Mouse (Mus musculus): ENCODE results near the gene 9530003J23Rik. TPM values are rescaled to one million over a fixed set of nuclear protein-coding genes. Genes with fewer than 3 reads are reported as not detected.
"Not testable (repeated sequence)": the region's sequence is repeated elsewhere in the genome, so short reads cannot be mapped to it uniquely, and the experiment has no call there.

The 9530003J23Rik gene
- not detected in 2 replicates for polyA plus RNA-seq (2012; rRNA removed)

DNA sequence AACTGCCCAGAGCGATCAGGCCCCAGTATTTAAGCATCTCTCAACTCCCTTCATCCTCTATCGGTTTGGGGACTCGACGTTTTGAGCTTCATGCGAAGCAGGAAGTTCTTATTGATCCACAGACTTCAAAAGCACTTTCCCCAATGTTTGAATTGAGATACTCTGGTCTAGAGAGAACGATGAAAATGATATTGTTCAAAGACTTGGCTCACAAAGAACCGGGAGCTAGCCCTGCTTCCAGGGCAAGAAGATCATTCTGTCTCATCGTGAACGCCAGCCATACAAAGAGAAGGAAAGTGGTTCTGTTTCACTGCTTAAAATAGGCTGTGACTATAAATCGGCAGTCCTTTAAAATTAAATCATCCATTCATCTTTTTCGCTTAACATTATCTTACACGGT is at the start of gene 9530003J23Rik:
TSS of gene 9530003J23Rik (minus strand) at position 101 of the 400 bp plus-strand sequence.
- no peak for DNase-seq (ENCODE audit: low spot score)

DNA sequence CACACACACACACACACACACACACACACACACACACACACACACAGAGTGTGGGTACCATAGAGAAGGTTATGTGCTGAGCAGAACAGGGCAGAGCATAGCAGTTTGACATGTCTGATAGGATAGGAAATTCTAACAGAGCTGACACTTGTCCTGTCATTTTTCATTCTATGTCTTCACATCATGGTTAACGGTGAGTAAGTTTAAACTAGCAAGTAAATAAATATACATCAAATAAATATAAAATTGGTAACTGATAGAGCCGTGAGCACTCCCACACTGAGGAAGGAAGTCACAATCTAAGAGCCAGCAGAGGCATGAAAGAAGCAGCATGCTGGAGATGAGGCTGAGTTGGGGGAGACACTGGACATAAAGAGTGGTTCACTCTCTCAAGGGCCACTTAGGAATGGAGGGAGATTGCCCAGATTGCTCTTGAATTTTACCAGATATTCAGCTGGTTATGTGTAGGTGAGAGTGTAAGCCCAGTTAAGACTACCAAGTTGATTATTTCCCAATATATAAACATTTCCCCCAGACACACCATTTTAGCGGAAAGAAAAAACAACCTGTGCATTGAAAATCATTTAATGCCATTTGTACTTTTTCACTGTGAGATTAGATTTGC is 48.8 kb upstream of the 9530003J23Rik start:
- no peak for DNase-seq (ENCODE audit: low spot score)

- no peak for DNase-seq (ENCODE audit: low spot score)
These were observed 48.0 kb upstream of the 9530003J23Rik start for GRCm38 (mm10) chr10:117286366-117286970.

DNA sequence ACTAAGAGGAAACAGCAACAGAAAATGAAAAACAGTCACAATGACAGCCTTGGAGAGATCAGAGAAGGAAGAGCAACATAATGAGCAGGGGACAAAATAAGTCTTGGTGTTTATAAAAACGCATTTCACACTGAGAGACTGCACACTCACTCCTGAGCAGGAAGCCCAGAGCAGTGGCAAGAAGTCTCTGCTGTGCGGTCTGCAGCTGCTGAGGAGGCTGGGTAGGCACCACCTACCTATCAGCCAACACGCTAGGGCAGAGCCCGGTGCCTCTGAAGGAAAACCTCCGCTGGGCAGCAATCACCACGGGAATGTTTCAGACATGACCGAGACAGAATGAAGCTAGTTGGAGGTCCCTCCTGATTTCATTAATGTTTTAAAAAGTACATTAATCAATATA is 47.1 kb upstream of the 9530003J23Rik start:
- not testable (repeated sequence) for DNase-seq (ENCODE audit: low spot score)

- DNase-seq (ENCODE audit: low spot score): no peak
These were observed 46.3 kb upstream of the 9530003J23Rik start for GRCm38 (mm10) chr10:117284578-117285520.

DNA sequence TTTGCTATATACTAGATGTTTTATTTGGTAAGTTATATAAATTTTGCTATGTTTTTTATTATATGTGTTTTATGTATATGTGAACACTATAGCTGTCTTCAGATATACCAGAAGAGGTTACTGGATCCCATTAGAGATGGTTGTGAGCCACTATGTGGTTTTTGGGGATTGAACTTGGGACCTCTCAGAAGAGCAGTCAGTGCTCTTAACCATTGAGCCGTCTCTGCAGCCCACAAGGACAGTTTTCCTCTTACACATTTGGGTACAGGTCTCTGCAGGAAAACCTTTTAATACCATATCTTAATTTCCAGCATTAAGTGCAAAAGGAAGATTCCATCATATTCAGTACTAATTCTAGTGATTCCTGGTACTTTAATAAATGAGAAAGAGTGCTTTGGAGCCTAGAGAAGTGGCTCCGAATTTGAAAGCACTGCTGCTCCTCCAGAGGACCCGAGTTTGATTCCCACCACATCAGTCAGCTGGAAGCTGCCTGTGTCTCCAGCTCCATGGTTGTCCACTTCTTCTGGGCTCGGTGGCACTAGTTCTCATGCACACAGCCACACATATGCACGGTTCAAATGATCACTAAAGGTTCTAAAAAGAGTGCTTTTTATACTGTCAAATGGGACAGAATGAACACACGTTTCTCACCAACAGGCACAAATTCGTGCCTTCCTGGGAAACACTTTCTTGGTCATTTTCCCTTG is 45.5 kb upstream of the 9530003J23Rik start:
- no peak for DNase-seq (ENCODE audit: low spot score)

DNA sequence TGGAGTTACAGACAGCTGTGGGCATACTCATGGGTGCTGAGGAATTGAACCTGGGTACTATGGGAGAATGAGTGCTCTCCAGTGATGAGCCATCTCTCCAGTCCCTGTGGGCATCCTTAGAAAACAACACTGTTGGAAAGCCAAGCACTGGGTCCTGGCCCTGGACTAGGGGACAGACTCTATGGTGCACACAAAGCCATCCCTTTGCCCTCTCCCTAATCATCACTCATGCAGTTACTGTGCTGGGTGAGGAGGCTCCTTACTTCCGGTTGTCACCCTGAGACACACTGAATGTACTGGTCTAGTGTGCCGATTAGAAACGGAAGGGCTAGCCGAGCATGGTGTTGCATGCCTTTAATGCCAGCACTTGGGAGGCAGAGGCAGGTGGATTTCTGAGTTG is 44.7 kb upstream of the 9530003J23Rik start:
- not testable (repeated sequence) for DNase-seq (ENCODE audit: low spot score)

DNA sequence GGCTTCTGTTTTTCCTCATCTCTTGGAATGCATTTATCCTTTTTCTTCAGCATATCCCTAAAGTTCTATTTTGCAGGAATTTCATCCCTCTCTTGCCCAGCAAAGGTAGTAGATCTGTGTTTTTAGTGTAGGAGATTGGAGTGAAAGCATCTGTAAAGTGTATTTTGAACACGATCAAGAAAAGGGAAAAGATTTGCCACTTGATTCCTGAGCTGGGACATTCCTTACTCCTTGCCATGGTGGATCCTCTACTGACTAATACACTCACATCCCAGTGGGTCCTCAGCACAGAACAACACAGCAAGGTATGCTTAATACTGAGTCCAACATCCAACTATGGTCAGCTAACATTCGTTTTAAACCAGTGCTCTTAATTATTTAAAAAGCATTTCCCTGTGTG is 44.0 kb upstream of the 9530003J23Rik start:
- DNase-seq (ENCODE audit: low spot score): no peak

DNA sequence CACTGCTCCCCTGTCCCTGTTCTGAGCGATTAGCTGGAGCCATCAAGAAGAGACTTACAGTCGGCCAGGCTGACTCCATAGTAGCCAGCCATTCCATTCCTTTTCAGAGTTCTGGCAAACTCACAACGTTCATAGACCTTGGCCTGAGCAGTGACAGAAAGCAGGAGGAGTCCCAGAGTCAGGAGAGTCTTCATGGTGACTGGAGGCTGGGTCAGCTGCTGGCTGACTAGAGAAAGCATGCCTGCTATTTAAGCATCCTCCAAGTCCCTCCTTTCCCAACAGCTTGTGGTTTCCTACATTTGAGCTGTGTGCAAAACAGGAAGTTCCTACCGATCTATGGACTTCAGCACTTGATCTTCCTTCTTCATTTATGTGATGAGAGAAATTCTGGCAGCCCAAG is 43.5 kb upstream of the 9530003J23Rik start, which contains the start of gene Lyz2:
TSS of gene Lyz2 (minus strand) at position 273 of the 400 bp plus-strand sequence.
- no peak for DNase-seq (ENCODE audit: low spot score)

DNA sequence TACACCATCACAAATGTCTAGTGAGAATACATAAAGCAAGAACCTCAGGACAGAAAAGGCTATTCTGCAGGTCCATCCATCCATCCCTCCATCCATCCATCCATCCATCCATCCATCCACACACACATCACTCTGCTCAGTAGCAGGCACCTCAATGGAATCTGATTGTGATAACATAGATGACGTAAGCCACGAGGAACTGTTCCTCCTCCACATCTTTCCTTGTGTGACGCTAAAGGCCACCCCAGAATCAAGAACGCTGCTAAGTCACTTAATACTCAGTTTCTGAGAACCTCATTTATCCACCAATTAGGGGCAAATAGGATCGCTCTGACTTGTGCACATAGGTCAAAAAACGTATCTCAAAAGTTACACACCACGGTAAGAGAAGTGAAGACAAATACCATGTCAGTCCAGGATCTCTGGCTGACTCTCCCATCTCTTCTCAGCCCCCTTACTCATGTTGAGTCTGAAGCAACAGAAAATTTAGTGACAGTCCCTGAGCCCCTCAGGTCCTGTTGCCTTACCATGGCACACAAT is 42.9 kb upstream of the 9530003J23Rik start:
- no peak for DNase-seq (ENCODE audit: low spot score)

GRCm38 (mm10) chr10:117280000-117280399 is 41.5 kb upstream of the 9530003J23Rik start:
- no peak for DNase-seq (ENCODE audit: low spot score)

- not testable (repeated sequence) for DNase-seq (ENCODE audit: low spot score)
These were observed 40.0 kb upstream of the 9530003J23Rik start for GRCm38 (mm10) chr10:117278510-117278909.

GRCm38 (mm10) chr10:117277779-117278178 is 39.3 kb upstream of the 9530003J23Rik start:
- DNase-seq (ENCODE audit: low spot score): not testable (repeated sequence)

GRCm38 (mm10) chr10:117275681-117276369 is 37.3 kb upstream of the 9530003J23Rik start:
- DNase-seq (ENCODE audit: low spot score): no peak

- not testable (repeated sequence) for DNase-seq (ENCODE audit: low spot score)
These were observed 36.1 kb upstream of the 9530003J23Rik start for GRCm38 (mm10) chr10:117274645-117275044.

DNA sequence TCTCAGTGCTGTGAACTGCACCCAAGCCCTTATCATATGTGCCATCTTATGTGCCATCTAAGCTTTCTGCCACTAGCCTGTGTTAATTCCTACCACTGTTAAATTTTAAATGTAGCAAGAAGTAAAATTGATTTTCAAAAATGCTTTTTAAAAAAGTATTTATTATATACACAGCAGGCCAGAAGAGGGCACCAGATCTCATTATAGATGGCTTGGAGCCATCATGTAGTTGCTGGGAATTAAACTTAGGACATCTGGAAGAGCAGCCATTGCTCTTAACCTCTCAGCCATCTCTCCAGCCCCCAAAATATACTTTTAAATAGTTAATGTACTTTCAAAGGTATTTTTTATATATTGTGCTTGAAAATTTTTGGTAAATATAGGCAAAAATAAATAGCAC is 33.5 kb upstream of the 9530003J23Rik start:
- no peak for DNase-seq (ENCODE audit: low spot score)

GRCm38 (mm10) chr10:117259870-117260269 is 21.4 kb upstream of the 9530003J23Rik start:
- no peak for DNase-seq (ENCODE audit: low spot score)

- DNase-seq (ENCODE audit: low spot score): no peak
These were observed 2.6 kb downstream of the 9530003J23Rik start for GRCm38 (mm10) chr10:117235866-117236265.

DNA sequence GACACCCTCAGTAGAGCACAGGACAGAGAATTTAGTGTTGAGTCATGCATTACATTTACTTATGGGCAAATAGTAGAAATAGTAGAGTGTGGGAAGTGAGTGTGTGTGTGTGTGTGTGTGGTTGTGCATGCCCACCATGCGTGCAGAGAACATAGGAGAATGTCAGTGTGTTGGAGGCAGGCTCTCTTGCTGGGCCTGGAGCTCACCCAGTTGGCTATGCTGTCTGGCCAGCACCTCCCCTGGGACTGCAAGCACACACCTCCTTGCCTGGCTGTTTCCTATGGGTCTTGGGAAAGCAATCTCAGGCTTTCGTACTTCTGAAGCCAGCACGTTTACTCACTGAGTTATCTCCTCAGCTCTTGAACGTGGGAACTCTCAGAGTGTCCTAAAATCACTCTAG is 3.7 kb downstream of the 9530003J23Rik start:
- no peak for DNase-seq (ENCODE audit: low spot score)

DNA sequence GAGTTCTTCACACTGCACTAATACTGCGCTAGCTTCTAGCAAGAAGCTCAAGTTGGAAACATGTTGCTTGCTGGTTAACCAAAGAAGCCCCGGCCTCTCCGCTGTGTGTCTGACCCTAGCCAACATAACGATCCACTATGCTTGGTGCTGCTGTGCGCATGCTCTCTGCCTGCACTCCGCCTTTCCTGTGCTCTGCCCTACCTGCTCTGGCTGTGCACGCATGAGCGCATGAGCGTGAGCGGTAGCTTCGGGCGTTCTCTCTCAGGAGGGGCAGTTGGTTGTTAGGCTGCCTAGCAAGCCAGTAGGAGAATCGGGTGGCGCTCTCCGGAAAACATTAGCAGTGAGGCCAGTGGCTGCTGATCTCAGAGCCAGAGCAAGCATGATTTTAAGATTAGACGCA is 8.7 kb downstream of the 9530003J23Rik start:
- no peak for DNase-seq (ENCODE audit: low spot score)

DNA sequence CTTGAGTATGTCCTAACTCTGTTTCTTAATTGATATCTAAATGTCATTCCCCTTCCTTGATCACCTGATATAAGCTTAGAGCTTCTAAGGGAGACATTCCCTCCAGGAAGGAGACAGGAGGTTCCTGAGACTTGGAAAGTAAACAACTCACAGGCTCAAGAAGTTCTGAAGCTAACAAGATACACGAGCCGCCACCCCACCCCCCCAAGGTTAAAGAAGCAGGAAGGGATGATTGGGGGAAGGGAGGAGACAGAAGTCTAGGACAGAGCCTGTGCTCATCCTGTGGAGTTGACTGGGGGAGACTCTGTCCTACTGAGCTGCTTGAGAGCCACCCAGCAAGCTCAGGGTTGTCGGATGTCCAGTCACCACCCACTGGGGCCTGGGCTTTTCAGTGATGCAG is 12.5 kb downstream of the 9530003J23Rik start:
- DNase-seq (ENCODE audit: low spot score): no peak
